8 mouse cellular contexts compared by ENCODE assay signal in genomic region chr17:26950560-26951288, GRCm38 (mm10). TPM values are rescaled to one million over a fixed set of nuclear protein-coding genes. Genes with fewer than 3 reads are reported as not detected.
DNase-seq lines count a peak whose midpoint lies in the region; ATAC-seq and TF ChIP-seq lines count a peak whose summit lies in the region.

No protein-coding gene starts in this region.

- H3K27me3 ChIP-seq in heart, embryonic 16.5 days (ENCODE audit: control insufficient read depth, insufficient read depth, low read length) = no peaks in the 10 kb centered on the region
- H3K27me3 ChIP-seq in embryonic facial prominence, embryonic 13.5 days = no peaks in the 10 kb centered on the region
- no peaks in the 10 kb centered on the region for H3K27me3 ChIP-seq in hindbrain, postnatal 0 days (ENCODE audit: insufficient read depth, low read length)
- no peaks in the 10 kb centered on the region for H3K27me3 ChIP-seq in midbrain, embryonic 14.5 days (ENCODE audit: control insufficient read depth, insufficient read depth, low read length)
- no peaks in the 10 kb centered on the region for H3K27me3 ChIP-seq in cerebellum, adult 2 months (ENCODE audit: control insufficient read depth, insufficient read depth, low read length)

- no peak for DNase-seq in heart, postnatal 10 days
- DNase-seq in hindbrain, postnatal 0 days (ENCODE audit: low spot score) = no peak
- DNase-seq in midbrain, embryonic 14.5 days = no peak
- DNase-seq in urinary bladder, adult 2 months (ENCODE audit: low spot score) = no peak
- DNase-seq in gastrocnemius, postnatal 14 days = no peak
- DNase-seq in cerebellum, adult 2 months = no peak

- WGBS in heart, embryonic 16.5 days = 45% methylated on average over 7 of the region's 7 CpGs
- WGBS in embryonic facial prominence, embryonic 13.5 days = 21% methylated on average over 7 of the region's 7 CpGs
- 21% methylated on average over 7 of the region's 7 CpGs for WGBS in hindbrain, postnatal 0 days
- WGBS in midbrain, embryonic 14.5 days = 34% methylated on average over 7 of the region's 7 CpGs
- WGBS in cerebellum, adult 2 months = 51% methylated on average over 7 of the region's 7 CpGs

- TF ChIP-seq POLR2A in cerebellum, adult 2 months (IDR thresholded peaks at IDR 0.05; ENCODE audit: borderline replicate concordance, insufficient read depth, low read length) = no peak

- H3K27ac ChIP-seq in heart, embryonic 16.5 days (ENCODE audit: low read length) = no peak overlapping the region
- peak overlapping the region; percentile 84 for H3K27ac ChIP-seq in embryonic facial prominence, embryonic 13.5 days
- H3K27ac ChIP-seq in hindbrain, postnatal 0 days = peak overlapping the region; percentile 71
- H3K27ac ChIP-seq in midbrain, embryonic 14.5 days (replicated peaks; ENCODE audit: low read depth, low read length) = peak overlapping the region; percentile 58
- no peak overlapping the region for H3K27ac ChIP-seq in cerebellum, adult 2 months (ENCODE audit: insufficient read depth, low read length)

- intact Hi-C loops in heart, postnatal 10 days (cut with DNase I) = no loop called here
- intact Hi-C loops in gastrocnemius, postnatal 14 days (cut with DNase I; ENCODE audit: low total_unique reads) = no loop called here

- H3K36me3 ChIP-seq in heart, embryonic 16.5 days (ENCODE audit: control insufficient read depth, insufficient read depth) = no peaks in the 10 kb centered on the region
- peaks cover 12% of the 10 kb centered on the region for H3K36me3 ChIP-seq in embryonic facial prominence, embryonic 13.5 days
- H3K36me3 ChIP-seq in hindbrain, postnatal 0 days (ENCODE audit: insufficient read depth, low read length) = peaks cover 11% of the 10 kb centered on the region
- H3K36me3 ChIP-seq in midbrain, embryonic 14.5 days (ENCODE audit: control insufficient read depth, insufficient read depth, low read length) = peaks cover 11% of the 10 kb centered on the region

- H3K4me2 ChIP-seq in heart, embryonic 16.5 days (ENCODE audit: low read depth, low read length) = peak overlapping the region; percentile 59
- peak overlapping the region; percentile 83 for H3K4me2 ChIP-seq in embryonic facial prominence, embryonic 13.5 days
- H3K4me2 ChIP-seq in hindbrain, postnatal 0 days (ENCODE audit: low read depth, low read length) = peak overlapping the region; percentile 89
- peak overlapping the region; percentile 92 for H3K4me2 ChIP-seq in midbrain, embryonic 14.5 days (ENCODE audit: low read length)

- peak overlapping the region; percentile 55 for H3K9ac ChIP-seq in heart, embryonic 16.5 days (ENCODE audit: low read length)
- H3K9ac ChIP-seq in embryonic facial prominence, embryonic 13.5 days = peak overlapping the region; percentile 71
- H3K9ac ChIP-seq in hindbrain, postnatal 0 days (replicated peaks; ENCODE audit: low read length) = peak overlapping the region; percentile 43
- H3K9ac ChIP-seq in midbrain, embryonic 14.5 days (replicated peaks; ENCODE audit: low read length) = peak overlapping the region; percentile 55

- peak overlapping the region; percentile 29; the same call in 1 of the 2 replicates for H3K4me3 ChIP-seq in heart, embryonic 16.5 days (ENCODE audit: low read length)
- peak overlapping the region; percentile 42 for H3K4me3 ChIP-seq in embryonic facial prominence, embryonic 13.5 days
- H3K4me3 ChIP-seq in hindbrain, postnatal 0 days (ENCODE audit: low read length) = peak overlapping the region; percentile 35
- peak overlapping the region; percentile 36 for H3K4me3 ChIP-seq in midbrain, embryonic 14.5 days (replicated peaks; ENCODE audit: low read depth, low read length)
- H3K4me3 ChIP-seq in cerebellum, adult 2 months (replicated peaks; ENCODE audit: insufficient read depth, low read depth, low read length) = no peak overlapping the region

- H3K4me1 ChIP-seq in heart, embryonic 16.5 days (ENCODE audit: control insufficient read depth, insufficient read depth, low read length) = peaks cover 58% of the 10 kb centered on the region
- peaks cover 74% of the 10 kb centered on the region for H3K4me1 ChIP-seq in embryonic facial prominence, embryonic 13.5 days
- H3K4me1 ChIP-seq in hindbrain, postnatal 0 days (ENCODE audit: insufficient read depth, low read length) = peaks cover 48% of the 10 kb centered on the region
- peaks cover 66% of the 10 kb centered on the region for H3K4me1 ChIP-seq in midbrain, embryonic 14.5 days (ENCODE audit: control insufficient read depth, insufficient read depth, low read length)
- peaks cover 31% of the 10 kb centered on the region for H3K4me1 ChIP-seq in cerebellum, adult 2 months (ENCODE audit: control insufficient read depth, insufficient read depth, low read length)

- no peak for ATAC-seq in heart, embryonic 16.5 days (replicated peaks; ENCODE audit: extremely low read depth, insufficient read depth, low FRiP score)
- ATAC-seq in embryonic facial prominence, embryonic 13.5 days (ENCODE audit: insufficient number of reproducible peaks, insufficient read depth, low FRiP score, low TSS enrichment, low read depth) = no peak
- ATAC-seq in hindbrain, postnatal 0 days = no peak
- no peak for ATAC-seq in midbrain, embryonic 14.5 days (ENCODE audit: low FRiP score, low TSS enrichment)

- TF ChIP-seq CTCF in hindbrain, postnatal 0 days (IDR thresholded peaks at IDR 0.05; ENCODE audit: low read depth) = no peak
- no peak for TF ChIP-seq CTCF in cerebellum, adult 2 months (IDR thresholded peaks at IDR 0.05; ENCODE audit: borderline replicate concordance, insufficient read depth, low read depth, low read length)

- H3K9me3 ChIP-seq in heart, embryonic 16.5 days (replicated peaks; ENCODE audit: control insufficient read depth, low read length) = no peaks in the 10 kb centered on the region
- H3K9me3 ChIP-seq in embryonic facial prominence, embryonic 13.5 days = no peaks in the 10 kb centered on the region
- no peaks in the 10 kb centered on the region for H3K9me3 ChIP-seq in hindbrain, postnatal 0 days (ENCODE audit: low read length)
- no peaks in the 10 kb centered on the region for H3K9me3 ChIP-seq in midbrain, embryonic 14.5 days (ENCODE audit: control insufficient read depth, low read length)

RNA-seq across cellular contexts. Expression of gene Syngap1, which starts 9.7 kb away (rescaled TPM):
- polyA plus RNA-seq in heart, embryonic 16.5 days (2015; fragmentation: Nextera tagmentation; extraction: Ambion mirVana) = 1.2 and 1.3 TPM in 2 replicates
- 10 to 100 TPM in 1 of 2 experiments, 1 to 10 TPM in 1; 9.3 to 10.8 TPM for total RNA-seq in heart, postnatal 10 days (2021)
- polyA plus RNA-seq in embryonic facial prominence, embryonic 13.5 days (2015; fragmentation: Nextera tagmentation; extraction: Ambion mirVana) = 3.4 and 3.7 TPM in 2 replicates
- total RNA-seq in hindbrain, postnatal 0 days (2014; rRNA removed) = 53.4 and 74.2 TPM in 2 replicates
- 4.4 and 5.3 TPM in 2 replicates for polyA plus RNA-seq in hindbrain, postnatal 0 days (2015; fragmentation: Nextera tagmentation; extraction: Ambion mirVana)
- 5.5 and 9.7 TPM in 2 replicates for polyA plus RNA-seq in midbrain, embryonic 14.5 days (2014; fragmentation: Nextera tagmentation; extraction: Ambion mirVana)
- polyA plus RNA-seq in urinary bladder, adult 2 months (2012; rRNA removed) = 22.1 and 32.4 TPM in 2 replicates
- total RNA-seq in gastrocnemius, postnatal 14 days (2021) = 1 to 10 TPM; 5.8 to 6.1 TPM
- 55.9 and 62.5 TPM in 2 replicates for polyA plus RNA-seq in cerebellum, adult 2 months (2012; rRNA removed)

RNA-seq across cellular contexts. Expression of gene Cuta, which starts 11.4 kb away (rescaled TPM):
- polyA plus RNA-seq in heart, embryonic 16.5 days (2015; fragmentation: Nextera tagmentation; extraction: Ambion mirVana) = 163 and 169 TPM in 2 replicates
- 100 to 1,000 TPM; 102 to 105 TPM for total RNA-seq in heart, postnatal 10 days (2021)
- 162 and 180 TPM in 2 replicates for polyA plus RNA-seq in embryonic facial prominence, embryonic 13.5 days (2015; fragmentation: Nextera tagmentation; extraction: Ambion mirVana)
- total RNA-seq in hindbrain, postnatal 0 days (2014; rRNA removed) = 59.0 and 63.8 TPM in 2 replicates
- 149 and 152 TPM in 2 replicates for polyA plus RNA-seq in hindbrain, postnatal 0 days (2015; fragmentation: Nextera tagmentation; extraction: Ambion mirVana)
- polyA plus RNA-seq in midbrain, embryonic 14.5 days (2014; fragmentation: Nextera tagmentation; extraction: Ambion mirVana) = 99.2 and 108 TPM in 2 replicates
- polyA plus RNA-seq in urinary bladder, adult 2 months (2012; rRNA removed) = 122 and 145 TPM in 2 replicates
- total RNA-seq in gastrocnemius, postnatal 14 days (2021) = 100 to 1,000 TPM in 1 of 2 experiments, 10 to 100 TPM in 1; 87.0 to 102 TPM
- polyA plus RNA-seq in cerebellum, adult 2 months (2012; rRNA removed) = 176 and 187 TPM in 2 replicates

RNA-seq across cellular contexts. Expression of gene Phf1, which starts 17.9 kb away (rescaled TPM):
- polyA plus RNA-seq in heart, embryonic 16.5 days (2015; fragmentation: Nextera tagmentation; extraction: Ambion mirVana) = 7.5 and 8.7 TPM in 2 replicates
- 10 to 100 TPM; 10.1 to 12.4 TPM for total RNA-seq in heart, postnatal 10 days (2021)
- polyA plus RNA-seq in embryonic facial prominence, embryonic 13.5 days (2015; fragmentation: Nextera tagmentation; extraction: Ambion mirVana) = 12.7 and 15.4 TPM in 2 replicates
- total RNA-seq in hindbrain, postnatal 0 days (2014; rRNA removed) = 45.7 and 49.5 TPM in 2 replicates
- polyA plus RNA-seq in hindbrain, postnatal 0 days (2015; fragmentation: Nextera tagmentation; extraction: Ambion mirVana) = 30.0 and 30.8 TPM in 2 replicates
- polyA plus RNA-seq in midbrain, embryonic 14.5 days (2014; fragmentation: Nextera tagmentation; extraction: Ambion mirVana) = 18.2 and 24.0 TPM in 2 replicates
- 51.2 and 65.3 TPM in 2 replicates for polyA plus RNA-seq in urinary bladder, adult 2 months (2012; rRNA removed)
- 1 to 10 TPM; 4.1 TPM for total RNA-seq in gastrocnemius, postnatal 14 days (2021)
- polyA plus RNA-seq in cerebellum, adult 2 months (2012; rRNA removed) = 57.8 and 60.8 TPM in 2 replicates

RNA-seq across cellular contexts. Expression of gene Zbtb9, which starts 22.2 kb away (rescaled TPM):
- 10.0 and 12.0 TPM in 2 replicates for polyA plus RNA-seq in heart, embryonic 16.5 days (2015; fragmentation: Nextera tagmentation; extraction: Ambion mirVana)
- 1 to 10 TPM; 2.7 to 4.9 TPM for total RNA-seq in heart, postnatal 10 days (2021)
- 16.0 and 16.1 TPM in 2 replicates for polyA plus RNA-seq in embryonic facial prominence, embryonic 13.5 days (2015; fragmentation: Nextera tagmentation; extraction: Ambion mirVana)
- total RNA-seq in hindbrain, postnatal 0 days (2014; rRNA removed) = 21.4 and 22.7 TPM in 2 replicates
- polyA plus RNA-seq in hindbrain, postnatal 0 days (2015; fragmentation: Nextera tagmentation; extraction: Ambion mirVana) = 6.6 and 7.8 TPM in 2 replicates
- polyA plus RNA-seq in midbrain, embryonic 14.5 days (2014; fragmentation: Nextera tagmentation; extraction: Ambion mirVana) = 8.7 and 11.3 TPM in 2 replicates
- 8.4 and 9.4 TPM in 2 replicates for polyA plus RNA-seq in urinary bladder, adult 2 months (2012; rRNA removed)
- 1 to 10 TPM; 1.6 to 2.6 TPM for total RNA-seq in gastrocnemius, postnatal 14 days (2021)
- polyA plus RNA-seq in cerebellum, adult 2 months (2012; rRNA removed) = 13.9 and 14.7 TPM in 2 replicates

RNA-seq across cellular contexts. Expression of gene Kifc5b, which starts 33.8 kb away (rescaled TPM):
- 6.2 and 6.9 TPM in 2 replicates for polyA plus RNA-seq in heart, embryonic 16.5 days (2015; fragmentation: Nextera tagmentation; extraction: Ambion mirVana)
- 1 to 10 TPM; 3.9 to 4.1 TPM for total RNA-seq in heart, postnatal 10 days (2021)
- polyA plus RNA-seq in embryonic facial prominence, embryonic 13.5 days (2015; fragmentation: Nextera tagmentation; extraction: Ambion mirVana) = 8.9 and 10.2 TPM in 2 replicates
- total RNA-seq in hindbrain, postnatal 0 days (2014; rRNA removed) = 1.6 and 4.7 TPM in 2 replicates
- 3.2 TPM in 2 replicates for polyA plus RNA-seq in hindbrain, postnatal 0 days (2015; fragmentation: Nextera tagmentation; extraction: Ambion mirVana)
- polyA plus RNA-seq in midbrain, embryonic 14.5 days (2014; fragmentation: Nextera tagmentation; extraction: Ambion mirVana) = 1.2 and 2.3 TPM in 2 replicates
- polyA plus RNA-seq in urinary bladder, adult 2 months (2012; rRNA removed) = 1.7 and 1.8 TPM in 2 replicates
- 1 to 10 TPM in 1 of 2 experiments, under 1 TPM in 1; 1.00 to 1.0 TPM for total RNA-seq in gastrocnemius, postnatal 14 days (2021)
- polyA plus RNA-seq in cerebellum, adult 2 months (2012; rRNA removed) = 5.9 and 6.6 TPM in 2 replicates

Comparison
In these comparisons a context has a peak if more than half of its experiments do, and no peak if none do; other contexts are left out.
1. H3K27ac ChIP-seq: peak in embryonic facial prominence, embryonic 13.5 days (single experiment), hindbrain, postnatal 0 days (single experiment) and midbrain, embryonic 14.5 days (single experiment); none in heart, embryonic 16.5 days (single experiment) and cerebellum, adult 2 months (single experiment).
2. Peak in every context shown above with its lines, with median percentiles within 50 percentile points of each other: H3K4me2 ChIP-seq and H3K9ac ChIP-seq.